Mouse (Mus musculus) intestine, embryonic 16.5 days (tissue): Measurements from ENCODE around the gene Chd9. TPM values are rescaled to one million over a fixed set of nuclear protein-coding genes. Genes with fewer than 3 reads are reported as not detected.
A peak's percentile ranks its signal among the peaks of the same experiment; 100 is the strongest.
"Not testable (repeated sequence)": the region's sequence is repeated elsewhere in the genome, so short reads cannot be mapped to it uniquely, and the experiment has no call there.

ENCODE experiments used
- ATAC-seq: fragments of 200-750 bp; cut with Nextera tagmentation; 2 replicates; pipeline ENCODE4 v1.8.0; 2017; ENCODE audit warnings: moderate TSS enrichment, moderate library complexity
- H3K27ac ChIP-seq: fragments of 300-500 bp; sonication (generic); 2 replicates; pipeline ENCODE4 v1.5.1; 2014; ENCODE audit warnings: mild to moderate bottlenecking, low read length
- H3K27me3 ChIP-seq: fragments of 300-500 bp; sonication (generic); replicated peaks from 2 replicates; pipeline ENCODE4 v1.6.1; 2014; ENCODE audit warnings: low read length, control low read depth, mixed read lengths; ENCODE audit not compliant: control insufficient read depth, insufficient read depth
- H3K36me3 ChIP-seq: fragments of 300-500 bp; sonication (generic); 2 replicates; pipeline ENCODE4 v1.6.1; 2014; ENCODE audit warnings: low read length, control low read depth; ENCODE audit not compliant: control insufficient read depth, insufficient read depth
- H3K4me1 ChIP-seq: fragments of 300-500 bp; sonication (generic); 2 replicates; pipeline ENCODE4 v1.6.1; 2014; ENCODE audit warnings: low read length, control low read depth, mixed read lengths; ENCODE audit not compliant: control insufficient read depth, insufficient read depth
- H3K4me2 ChIP-seq: fragments of 300-500 bp; sonication (generic); 2 replicates; pipeline ENCODE4 v1.6.1; 2014; ENCODE audit warnings: low read depth, low read length, control low read depth
- H3K4me3 ChIP-seq: fragments of 300-500 bp; sonication (generic); 2 replicates; pipeline ENCODE4 v1.5.1; 2014; ENCODE audit warnings: mild to moderate bottlenecking, low read length
- H3K9ac ChIP-seq: fragments of 300-500 bp; sonication (generic); 2 replicates; pipeline ENCODE4 v1.6.1; 2014; ENCODE audit warnings: low read depth, low read length
- H3K9me3 ChIP-seq: fragments of 300-500 bp; sonication (generic); 2 replicates; pipeline ENCODE4 v1.6.1; 2016; ENCODE audit warnings: low read length, control low read depth; ENCODE audit not compliant: control insufficient read depth
- WGBS: fragments of 180-500 bp; shearing (Covaris S2); extraction: QIAGEN DNeasy Blood & Tissue Kit; methylation state at CpG from one replicate; pipeline ENCODE4 v1.1.7; 2014; 5-methylcytosine and 5-hydroxymethylcytosine counted together
- polyA plus RNA-seq: library from polyadenylated mRNA; unstranded; fragments of >200 nt; fragmentation: Nextera tagmentation; extraction: Ambion mirVana; gene quantifications from 2 replicates; pipeline ENCODE4 v1.2.1, GENCODE M21; 2015

Chd9 gene
- polyA plus RNA-seq, 1 experiment from 2014 or later, result 283 TPM

DNA sequence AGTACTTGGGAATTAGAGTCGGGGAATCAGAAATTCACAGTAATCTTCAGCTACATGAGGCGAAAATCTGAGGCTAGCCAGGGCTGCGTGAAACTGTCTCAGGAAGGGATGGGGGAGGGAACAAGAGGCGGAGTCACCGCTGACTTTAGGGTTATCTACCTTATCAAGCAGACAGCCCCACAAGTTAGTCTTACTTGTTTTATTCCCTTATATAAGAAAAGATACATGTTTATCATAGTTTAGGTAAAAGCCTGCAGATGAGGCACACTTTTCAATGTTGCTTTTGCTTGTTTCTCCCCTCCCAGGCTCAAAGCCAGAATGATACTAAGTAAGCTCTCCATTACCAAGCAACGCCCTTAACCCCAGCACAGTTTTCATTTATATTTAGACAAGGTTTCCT is 50.4 kb downstream of the Chd9 start:
- Histone ChIP-seq H3K9ac (no peak overlapping the region), H3K4me3 (no peak overlapping the region), H3K4me2 (no peak overlapping the region), H3K4me1 (peaks cover 22% of the 10 kb centered on the region), H3K9me3 (no peaks in the 10 kb centered on the region), H3K36me3 (no peaks in the 10 kb centered on the region), H3K27ac (no peak overlapping the region), H3K27me3 (no peaks in the 10 kb centered on the region)
- WGBS, result 67% methylated on average over 6 of the region's 6 CpGs
- no peak for ATAC-seq

DNA sequence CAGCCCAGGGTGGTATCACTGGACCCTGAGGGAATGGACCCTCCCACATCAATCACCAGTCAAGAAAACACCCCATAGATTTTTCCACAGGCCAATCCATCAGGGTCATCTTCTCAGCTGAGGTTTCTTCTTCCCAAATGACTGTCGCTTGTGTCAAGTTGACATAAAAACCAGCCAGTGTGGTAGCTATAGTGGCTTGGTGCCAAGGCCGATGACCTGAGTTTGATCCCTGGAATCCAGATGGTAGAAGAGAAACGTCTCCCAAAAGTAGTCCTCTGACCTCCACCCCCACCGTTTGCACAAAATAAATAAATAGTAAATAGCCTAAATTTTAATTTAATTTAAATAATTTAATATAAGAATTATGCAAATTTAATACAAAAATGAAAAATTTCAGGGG is 51.9 kb downstream of the Chd9 start:
- Histone ChIP-seq H3K4me3 (no peak overlapping the region), H3K4me1 (peaks cover 22% of the 10 kb centered on the region), H3K4me2 (no peak overlapping the region), H3K9ac (no peak overlapping the region), H3K27me3 (no peaks in the 10 kb centered on the region), H3K9me3 (no peaks in the 10 kb centered on the region), H3K36me3 (no peaks in the 10 kb centered on the region), H3K27ac (no peak overlapping the region)
- 71% methylated on average over 4 of the region's 4 CpGs for WGBS
- ATAC-seq, result no peak

DNA sequence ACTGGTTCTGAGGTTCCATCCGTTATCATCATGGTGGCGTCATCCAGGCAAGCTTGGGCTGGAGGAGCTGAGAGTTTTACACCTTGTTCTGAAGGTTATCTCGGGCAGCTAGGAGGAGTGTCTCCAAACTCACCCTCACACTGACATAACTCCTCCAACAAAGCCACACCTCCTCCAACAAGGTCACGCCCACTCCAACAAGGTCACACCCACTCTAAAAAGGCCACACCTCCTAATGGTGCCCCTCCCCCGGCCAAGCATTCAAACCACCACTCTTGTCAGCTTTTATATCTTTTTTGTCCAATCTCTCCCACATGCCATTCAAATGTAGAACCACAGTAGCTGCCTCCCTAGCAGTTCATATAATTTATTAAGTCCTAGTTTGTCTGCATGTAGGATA is 53.0 kb downstream of the Chd9 start:
- Histone ChIP-seq H3K4me2 (no peak overlapping the region), H3K9me3 (no peaks in the 10 kb centered on the region), H3K4me3 (no peak overlapping the region), H3K36me3 (no peaks in the 10 kb centered on the region), H3K4me1 (peaks cover 21% of the 10 kb centered on the region), H3K27me3 (no peaks in the 10 kb centered on the region), H3K27ac (no peak overlapping the region), H3K9ac (no peak overlapping the region)
- ATAC-seq, result no peak
- WGBS, result 80% methylated on average over 5 of the region's 5 CpGs

DNA sequence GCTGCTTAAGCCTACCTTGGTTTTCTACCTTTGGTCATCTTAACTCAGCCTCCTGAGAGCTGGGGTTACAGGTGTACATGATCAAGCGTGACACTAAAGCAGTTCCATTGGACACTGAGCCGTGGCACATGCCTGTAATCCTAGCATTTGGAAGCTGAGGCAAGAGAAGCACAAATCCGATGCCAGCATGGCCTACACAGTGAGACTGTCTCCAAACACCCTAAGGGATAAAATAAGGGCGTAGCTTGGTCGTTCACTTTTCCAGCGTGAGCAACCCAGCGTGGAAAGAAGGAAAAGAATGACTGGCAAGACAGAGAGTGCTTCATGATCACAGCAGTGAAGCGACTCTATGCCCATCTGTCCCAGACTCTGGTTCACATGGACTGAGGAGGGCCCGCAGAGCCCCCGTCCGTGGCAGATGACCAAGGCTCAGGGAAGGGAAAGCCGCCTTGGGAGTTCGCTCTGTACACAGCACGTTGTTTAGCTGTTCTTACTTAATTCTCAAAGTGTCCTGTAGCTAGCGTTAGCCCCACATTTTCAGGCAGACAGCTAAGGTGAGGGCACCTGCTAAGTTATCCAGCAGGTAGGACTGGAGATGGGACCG is 54.0 kb downstream of the Chd9 start:
- H3K4me1 ChIP-seq, result peaks cover 13% of the 10 kb centered on the region
- no peaks in the 10 kb centered on the region for H3K36me3 ChIP-seq
- ATAC-seq, result no peak
- H3K27me3 ChIP-seq, result no peaks in the 10 kb centered on the region
- H3K4me2 ChIP-seq, result no peak overlapping the region
- no peak overlapping the region for H3K9ac ChIP-seq
- WGBS, result 83% methylated on average over 16 of the region's 16 CpGs
- no peaks in the 10 kb centered on the region for H3K9me3 ChIP-seq
- H3K27ac ChIP-seq, result no peak overlapping the region
- no peak overlapping the region for H3K4me3 ChIP-seq

DNA sequence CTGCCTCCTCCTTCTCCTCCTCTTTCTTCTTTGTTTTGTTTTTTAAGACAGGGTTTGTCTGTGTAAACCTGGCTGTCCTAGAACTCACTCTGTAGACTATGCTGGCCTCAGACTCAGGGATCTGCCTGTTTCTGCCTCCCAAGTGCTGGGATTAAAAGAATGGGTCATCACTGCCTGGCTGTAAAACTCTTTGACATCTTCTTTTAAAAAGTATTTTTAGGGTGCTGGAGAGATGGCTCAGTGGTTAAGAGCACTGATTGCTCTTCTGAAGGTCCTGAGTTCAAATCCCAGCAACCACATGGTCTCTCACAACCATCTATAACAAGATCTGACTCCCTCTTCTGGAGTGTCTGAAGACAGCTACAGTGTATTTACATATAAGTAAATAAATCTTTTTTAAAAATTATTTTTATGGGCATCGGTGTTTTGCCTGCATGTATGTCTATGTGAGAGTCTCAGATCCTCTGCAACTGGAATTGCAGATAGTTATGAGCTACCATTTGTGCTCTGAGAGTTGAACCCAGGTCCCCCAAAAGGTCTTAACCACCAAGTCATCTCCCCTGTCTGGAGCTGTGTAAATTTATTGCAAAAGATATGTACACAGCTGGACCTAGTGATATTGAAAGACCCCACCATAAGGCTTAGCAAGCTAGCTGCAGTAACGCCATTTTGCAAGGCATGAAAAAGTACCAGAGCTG is 57.7 kb downstream of the Chd9 start:
- Histone ChIP-seq H3K4me1 (no peaks in the 10 kb centered on the region), H3K4me3 (no peak overlapping the region), H3K9ac (no peak overlapping the region), H3K36me3 (no peaks in the 10 kb centered on the region), H3K27ac (0 out of 2 replicates have a peak overlapping the region, but pooled peaks have one; percentile 30), H3K27me3 (no peaks in the 10 kb centered on the region), H3K4me2 (no peak overlapping the region), H3K9me3 (no peaks in the 10 kb centered on the region)
- ATAC-seq, result peak; percentile 50
- 61% methylated on average over 2 of the region's 2 CpGs for WGBS

DNA sequence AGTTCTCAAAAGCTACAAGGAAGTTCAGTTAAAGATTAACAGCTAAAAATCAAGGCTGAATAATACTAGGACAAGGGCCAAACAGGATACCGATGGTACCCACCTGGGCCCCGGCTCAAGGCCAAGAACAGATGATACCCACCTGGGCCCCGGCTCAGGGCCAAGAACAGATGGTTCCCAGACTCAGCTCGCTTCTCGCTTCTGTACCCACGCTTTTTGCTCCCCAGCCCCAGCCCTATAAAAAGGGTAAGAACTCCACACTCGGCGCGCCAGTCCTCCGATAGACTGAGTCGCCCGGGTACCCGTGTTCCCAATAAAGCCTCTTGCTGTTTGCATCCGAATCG is 58.2 kb downstream of the Chd9 start:
- not testable (repeated sequence) for H3K4me2 ChIP-seq, H3K4me1 ChIP-seq, H3K4me3 ChIP-seq, H3K9ac ChIP-seq, H3K27me3 ChIP-seq, H3K36me3 ChIP-seq, H3K9me3 ChIP-seq, H3K27ac ChIP-seq
- WGBS, result no CpG with 5 or more reads among the region's 15 CpGs
- peak; percentile 75 for ATAC-seq

DNA sequence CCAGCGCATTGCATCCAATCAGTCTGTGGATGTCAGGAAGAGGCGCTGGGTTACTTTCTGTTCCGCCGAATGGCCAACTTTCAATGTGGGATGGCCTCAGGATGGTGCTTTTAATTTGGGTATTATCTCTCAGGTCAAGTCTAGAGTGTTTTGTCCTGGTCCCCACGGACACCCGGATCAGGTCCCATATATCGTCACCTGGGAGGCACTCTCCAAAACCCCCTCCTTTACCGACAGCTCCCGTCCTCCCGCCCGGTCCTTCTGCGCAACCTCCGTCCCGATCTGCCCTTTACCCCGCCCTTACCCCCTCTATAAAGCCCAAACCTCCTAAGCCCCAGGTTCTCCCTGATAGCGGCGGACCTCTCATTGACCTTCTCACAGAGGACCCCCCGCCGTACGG is 59.2 kb downstream of the Chd9 start:
- not testable (repeated sequence) for H3K9ac ChIP-seq, H3K27ac ChIP-seq, H3K27me3 ChIP-seq, H3K4me2 ChIP-seq, ATAC-seq, H3K9me3 ChIP-seq, H3K36me3 ChIP-seq, H3K4me1 ChIP-seq
- peak overlapping the region; percentile 38 for H3K4me3 ChIP-seq
- no CpG with 5 or more reads among the region's 20 CpGs for WGBS

DNA sequence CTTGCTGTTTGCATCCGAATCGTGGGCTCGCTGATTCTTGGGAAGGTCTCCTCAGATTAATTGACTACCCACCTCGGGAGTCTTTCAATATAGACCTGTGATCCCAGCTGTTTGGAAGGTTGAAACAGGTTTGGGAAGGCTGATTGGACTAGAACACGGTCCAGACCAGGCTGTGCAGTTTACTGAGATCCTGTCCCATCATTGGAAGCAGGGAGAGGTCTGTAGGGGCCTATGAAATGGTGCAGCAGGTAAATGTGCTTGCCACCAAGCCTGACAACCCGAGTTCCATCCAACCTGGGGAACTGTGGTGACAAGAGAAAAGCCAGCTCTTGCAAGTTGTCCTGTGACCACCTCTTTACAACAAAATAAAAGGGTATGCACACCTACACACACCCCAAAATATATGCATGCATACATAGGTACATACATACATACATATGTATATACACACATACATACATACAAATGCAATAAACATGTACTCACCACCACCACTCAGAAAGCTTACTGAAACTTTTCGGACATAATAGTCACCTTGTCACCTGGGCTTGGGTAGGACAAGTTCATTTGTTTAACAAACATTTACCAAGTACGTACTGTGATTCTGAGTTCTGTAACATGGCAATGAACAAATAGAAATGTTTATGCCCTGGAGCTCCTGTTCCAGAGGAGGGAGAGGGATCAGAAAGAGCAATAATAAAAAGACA is 63.9 kb downstream of the Chd9 start:
- H3K27me3 ChIP-seq, result no peaks in the 10 kb centered on the region
- H3K9me3 ChIP-seq, result no peaks in the 10 kb centered on the region
- H3K4me2 ChIP-seq, result no peak overlapping the region; the same call in 1 of the 2 replicates
- H3K9ac ChIP-seq, result no peak overlapping the region
- H3K4me1 ChIP-seq, result no peaks in the 10 kb centered on the region
- ATAC-seq, result peak; percentile 34
- WGBS, result 90% methylated on average over 8 of the region's 8 CpGs
- H3K27ac ChIP-seq, result peak overlapping the region; percentile 48
- no peak overlapping the region for H3K4me3 ChIP-seq
- H3K36me3 ChIP-seq, result 0 out of 2 replicates have a peak, but pooled peaks cover 3% of the 10 kb centered on the region

DNA sequence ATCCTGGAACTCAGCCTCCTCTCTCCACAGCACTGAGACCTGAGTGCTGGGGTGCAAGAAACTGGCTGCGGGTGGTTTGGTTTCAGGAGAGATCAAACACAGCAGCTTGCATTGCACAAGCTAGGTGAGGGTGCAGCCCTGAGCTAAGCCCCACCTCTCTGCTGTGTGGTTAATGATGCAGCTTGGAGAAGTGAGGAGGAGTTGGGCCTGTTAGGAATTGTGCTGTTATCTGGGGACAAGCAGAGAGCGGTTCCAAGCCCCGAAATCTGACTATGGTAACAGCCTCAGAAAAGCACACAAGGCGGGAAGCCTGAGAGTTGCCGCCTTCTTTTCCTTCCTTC is 64.4 kb downstream of the Chd9 start:
- Histone ChIP-seq H3K27me3 (no peaks in the 10 kb centered on the region), H3K27ac (peak overlapping the region; percentile 48), H3K36me3 (0 out of 2 replicates have a peak, but pooled peaks cover 3% of the 10 kb centered on the region), H3K9ac (no peak overlapping the region), H3K4me3 (no peak overlapping the region), H3K4me1 (no peaks in the 10 kb centered on the region), H3K9me3 (no peaks in the 10 kb centered on the region), H3K4me2 (no peak overlapping the region)
- 68% methylated on average over 5 of the region's 5 CpGs for WGBS
- peak; percentile 85 for ATAC-seq
